Mouse (Mus musculus): ENCODE data around the gene Car3. TPM values are rescaled to one million over a fixed set of nuclear protein-coding genes. Genes with fewer than 3 reads are reported as not detected.
A peak's percentile ranks its signal among the peaks of the same experiment; 100 is the strongest.

Gene Car3
- total RNA-seq, 2 experiments from 2014 or later: 0.89 to 1.3 TPM

- DNase-seq (ENCODE audit: low spot score in 2 of 2): no peak
These were observed 11.2 kb downstream of the Car3 start for GRCm38 (mm10) chr3:14874402-14875040.

- no peak for DNase-seq (ENCODE audit: low spot score in 2 of 2)
These were observed 13.1 kb downstream of the Car3 start for GRCm38 (mm10) chr3:14876325-14876918.

- no peak for DNase-seq (ENCODE audit: low spot score in 2 of 2)
These were observed 14.1 kb downstream of the Car3 start for GRCm38 (mm10) chr3:14877251-14877909.

DNA sequence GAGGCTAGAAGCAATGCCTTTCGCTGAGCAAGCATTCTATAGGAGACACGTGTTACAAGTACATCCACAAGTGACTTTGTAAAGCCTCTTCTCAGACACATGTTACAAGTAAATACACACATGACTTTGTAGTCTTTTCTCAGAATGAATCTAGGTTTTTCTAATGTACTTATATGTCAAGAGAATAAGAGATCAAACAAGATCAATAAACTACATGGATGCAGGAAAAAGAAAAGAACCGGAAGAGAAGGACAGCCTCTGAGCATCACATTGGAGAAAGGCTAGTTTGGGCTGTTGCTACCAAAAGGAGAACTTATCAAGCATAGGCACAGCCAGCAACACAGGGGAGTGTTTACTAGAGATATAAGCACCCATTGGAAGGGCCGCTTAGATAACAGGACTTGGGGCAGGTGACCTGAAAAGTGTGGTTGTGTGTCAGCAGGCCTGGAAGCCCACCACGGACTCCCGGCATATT, 15.5 kb downstream of the Car3 start:
- no peak for DNase-seq (ENCODE audit: low spot score in 2 of 2)

- DNase-seq (ENCODE audit: low spot score in 2 of 2): no peak
These were observed 16.0 kb downstream of the Car3 start for GRCm38 (mm10) chr3:14879293-14879692.

DNA sequence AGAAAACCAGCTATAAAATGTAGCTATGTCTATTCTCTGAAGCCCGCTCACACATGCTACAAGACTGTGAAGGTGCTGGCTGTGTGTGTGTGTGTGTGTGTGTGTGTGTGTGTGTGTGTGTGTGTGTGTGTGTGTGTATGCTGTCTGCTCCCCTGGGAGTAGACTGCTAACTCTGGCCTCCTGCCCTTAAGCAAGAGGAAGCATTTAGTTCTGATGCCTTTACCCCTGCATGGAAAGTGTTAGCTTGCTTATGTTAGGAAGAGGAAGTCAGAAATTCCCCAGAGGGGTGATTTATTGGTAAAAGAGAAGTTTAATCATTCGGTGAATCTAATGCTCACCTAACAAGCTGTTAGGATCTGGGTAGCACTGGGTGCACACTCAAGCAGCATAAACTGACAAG, 17.0 kb downstream of the Car3 start:
- DNase-seq (ENCODE audit: low spot score in 2 of 2): no peak

- no peak for DNase-seq (ENCODE audit: low spot score in 2 of 2)
These were observed 18.7 kb downstream of the Car3 start for GRCm38 (mm10) chr3:14882005-14882404.

- DNase-seq (ENCODE audit: low spot score in 2 of 2): no peak
These were observed 19.4 kb downstream of the Car3 start for GRCm38 (mm10) chr3:14882756-14883155.

DNA sequence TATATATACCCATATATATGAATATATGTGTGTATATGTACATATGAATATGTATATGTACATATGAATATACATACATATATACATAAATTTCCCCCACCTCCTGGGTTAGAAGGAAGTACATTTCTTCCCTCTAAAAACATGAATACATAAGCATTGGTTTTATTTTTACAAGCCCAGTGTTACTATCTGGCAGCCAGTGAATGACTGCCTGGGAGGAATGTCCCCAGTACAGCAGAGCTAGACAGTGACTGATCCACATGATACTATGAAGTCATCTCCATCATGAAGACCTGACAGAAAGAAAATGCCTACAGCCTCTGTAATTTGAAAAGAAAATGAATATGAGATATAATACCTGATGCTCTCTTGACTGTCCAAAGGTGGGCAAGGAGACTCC, 21.5 kb downstream of the Car3 start:
- DNase-seq (ENCODE audit: low spot score in 2 of 2): no peak

GRCm38 (mm10) chr3:14886102-14887098, 23.1 kb downstream of the Car3 start, which contains the start of gene Car2:
Gene Car2, plus strand, starts transcription at chr3:14886273.
- peak; percentile 56 to 68 for DNase-seq (ENCODE audit: low spot score in 2 of 2)

DNA sequence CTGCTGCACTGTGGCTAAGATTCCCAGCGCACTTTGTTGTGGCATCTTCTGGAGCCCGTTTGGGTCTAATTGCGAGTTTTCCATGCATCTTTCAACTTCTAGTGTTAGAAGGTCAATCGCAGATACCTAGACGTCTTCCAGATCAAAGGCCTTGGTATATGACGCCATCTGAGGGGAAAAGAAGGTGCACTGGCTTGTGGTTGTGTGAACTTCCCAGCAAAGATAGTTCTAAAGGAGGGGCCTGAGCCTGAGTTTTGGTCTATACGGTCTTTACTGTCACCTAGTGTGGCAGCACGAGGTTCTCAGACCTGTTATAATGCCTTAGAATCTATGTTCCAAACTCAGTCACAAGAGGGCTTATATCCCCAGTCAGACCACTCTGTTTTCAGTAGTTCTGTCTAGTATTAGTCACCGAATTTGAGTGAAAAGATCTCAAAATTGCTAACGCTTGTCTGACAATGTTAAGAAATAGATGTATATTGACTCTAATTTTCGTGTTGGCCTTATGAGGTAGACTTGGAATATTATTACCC, 23.9 kb downstream of the Car3 start:
- DNase-seq (ENCODE audit: low spot score in 2 of 2): no peak

DNA sequence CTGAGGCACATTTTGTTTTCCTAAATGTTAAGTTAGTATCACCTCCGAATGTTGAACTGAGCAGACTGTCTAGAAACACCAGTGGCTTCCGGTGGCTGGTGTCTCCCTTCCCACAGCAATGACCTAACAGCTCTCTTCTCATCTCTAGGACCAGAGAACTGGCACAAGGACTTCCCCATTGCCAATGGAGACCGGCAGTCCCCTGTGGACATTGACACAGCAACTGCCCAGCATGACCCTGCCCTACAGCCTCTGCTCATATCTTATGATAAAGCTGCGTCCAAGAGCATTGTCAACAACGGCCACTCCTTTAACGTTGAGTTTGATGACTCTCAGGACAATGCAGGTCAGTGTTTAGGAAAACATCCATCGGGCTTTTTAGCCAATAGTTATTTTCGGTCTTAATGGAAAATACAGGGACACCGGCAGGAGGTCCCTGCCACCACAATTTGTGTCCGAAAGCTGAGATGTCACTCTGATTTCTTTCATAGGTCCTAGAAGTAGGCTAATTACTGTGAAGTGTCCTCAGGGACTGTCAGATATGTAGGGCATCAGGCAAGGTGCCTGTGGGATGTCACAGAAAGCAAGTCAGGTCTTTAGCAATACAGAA, 24.5 kb downstream of the Car3 start:
- no peak for DNase-seq (ENCODE audit: low spot score in 2 of 2)

GRCm38 (mm10) chr3:14888549-14888948, 25.2 kb downstream of the Car3 start:
- DNase-seq (ENCODE audit: low spot score in 2 of 2): no peak

DNA sequence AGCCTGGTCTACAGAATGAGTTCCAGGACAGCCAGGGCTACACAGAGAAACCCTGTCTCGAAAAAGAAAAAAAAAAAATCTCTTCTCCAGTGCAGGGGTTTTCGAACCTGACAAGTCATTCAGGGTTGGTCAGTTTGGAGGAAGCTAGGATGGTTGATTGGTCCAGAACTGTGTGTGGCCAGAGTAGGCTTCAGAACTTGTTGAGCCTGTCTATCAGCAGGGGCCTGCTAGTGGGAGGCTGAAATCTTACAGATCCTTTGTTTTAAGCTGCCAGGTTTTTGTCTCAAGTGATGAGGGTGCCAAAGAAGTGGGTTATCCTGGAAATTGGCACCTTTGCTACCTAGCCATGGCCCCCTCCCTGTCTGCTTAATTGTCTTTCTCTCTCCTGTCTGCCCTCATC, 25.8 kb downstream of the Car3 start:
- no peak for DNase-seq (ENCODE audit: low spot score in 2 of 2)

DNA sequence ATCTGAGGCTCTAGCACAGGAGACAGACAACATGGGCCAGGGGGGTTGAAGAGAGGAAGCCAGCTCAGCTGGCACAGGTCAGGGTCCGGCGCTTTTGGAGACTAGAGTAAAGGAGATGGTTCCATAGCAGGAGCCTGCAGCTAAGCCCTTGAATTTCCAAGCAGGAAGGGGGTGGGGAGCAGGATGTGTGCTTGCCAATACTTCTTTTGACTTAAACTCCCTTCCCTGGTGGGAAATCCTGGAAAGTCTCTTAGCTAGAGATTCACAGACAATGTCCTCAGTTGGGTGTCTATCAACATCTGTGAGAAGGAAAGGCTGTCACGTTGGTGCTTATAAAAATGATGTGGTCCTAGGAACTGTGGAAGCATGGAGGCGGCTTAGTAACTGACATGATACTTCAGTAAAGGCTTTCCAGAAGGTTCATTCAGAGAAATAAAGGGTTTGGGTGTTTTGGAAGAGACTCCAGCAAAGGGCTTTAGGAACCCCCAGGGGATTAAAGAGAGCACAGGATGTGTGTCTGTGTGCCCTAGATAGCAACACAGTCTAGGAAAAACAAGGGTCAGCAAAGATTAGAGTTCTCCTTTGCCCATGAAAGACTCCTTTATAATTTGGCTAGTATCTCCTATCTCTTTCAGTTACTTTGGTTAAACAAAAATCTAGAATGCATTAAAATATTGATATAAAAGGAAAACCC, 26.6 kb downstream of the Car3 start:
- no peak for DNase-seq (ENCODE audit: low spot score in 2 of 2)

GRCm38 (mm10) chr3:14892991-14893390, 29.7 kb downstream of the Car3 start:
- no peak for DNase-seq (ENCODE audit: low spot score in 2 of 2)

GRCm38 (mm10) chr3:14893700-14894099, 30.4 kb downstream of the Car3 start:
- no peak for DNase-seq (ENCODE audit: low spot score in 2 of 2)

DNA sequence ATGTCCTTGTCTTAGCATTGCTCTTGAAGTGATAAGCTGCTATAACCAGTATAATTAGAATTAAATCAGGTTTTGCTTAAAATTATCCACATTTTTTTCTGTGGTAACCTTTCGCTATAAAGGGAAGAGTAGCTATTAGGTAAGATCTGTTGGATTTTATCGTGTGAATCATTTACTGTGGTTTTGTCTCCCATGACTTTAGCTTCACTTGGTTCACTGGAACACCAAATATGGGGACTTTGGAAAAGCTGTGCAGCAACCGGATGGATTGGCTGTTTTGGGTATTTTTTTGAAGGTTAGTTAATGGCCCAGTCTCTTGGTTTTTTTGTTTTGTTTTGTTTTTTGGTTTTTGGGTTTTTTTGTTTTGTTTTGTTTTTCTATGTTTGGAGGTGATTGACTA, 32.0 kb downstream of the Car3 start:
- no peak for DNase-seq (ENCODE audit: low spot score in 2 of 2)

DNA sequence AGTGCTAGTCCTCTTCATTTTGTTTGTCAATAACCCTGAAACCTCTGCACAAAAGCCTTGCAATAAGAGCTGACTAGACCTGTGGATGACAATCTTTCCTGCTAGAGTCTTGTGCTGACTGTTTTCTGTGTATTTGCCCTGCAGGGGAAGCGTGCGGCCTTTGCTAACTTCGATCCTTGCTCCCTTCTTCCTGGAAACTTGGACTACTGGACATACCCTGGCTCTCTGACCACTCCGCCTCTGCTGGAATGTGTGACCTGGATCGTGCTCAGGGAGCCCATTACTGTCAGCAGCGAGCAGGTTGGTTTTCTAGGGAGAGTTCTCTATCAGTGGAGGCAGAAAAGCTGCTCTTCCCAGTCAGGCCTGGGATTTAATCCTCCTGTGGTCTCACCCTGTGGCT, 34.5 kb downstream of the Car3 start:
- DNase-seq (ENCODE audit: low spot score in 2 of 2): no peak

GRCm38 (mm10) chr3:14903380-14903779, 40.1 kb downstream of the Car3 start:
- no peak for DNase-seq (ENCODE audit: low spot score in 2 of 2)

Measured in left cerebral cortex, adult 18-20 months (tissue).